Mouse (Mus musculus): Measurements from ENCODE around the gene Olfr1385.
"Not testable (repeated sequence)": the region's sequence is repeated elsewhere in the genome, so short reads cannot be mapped to it uniquely, and the experiment has no call there.

DNA sequence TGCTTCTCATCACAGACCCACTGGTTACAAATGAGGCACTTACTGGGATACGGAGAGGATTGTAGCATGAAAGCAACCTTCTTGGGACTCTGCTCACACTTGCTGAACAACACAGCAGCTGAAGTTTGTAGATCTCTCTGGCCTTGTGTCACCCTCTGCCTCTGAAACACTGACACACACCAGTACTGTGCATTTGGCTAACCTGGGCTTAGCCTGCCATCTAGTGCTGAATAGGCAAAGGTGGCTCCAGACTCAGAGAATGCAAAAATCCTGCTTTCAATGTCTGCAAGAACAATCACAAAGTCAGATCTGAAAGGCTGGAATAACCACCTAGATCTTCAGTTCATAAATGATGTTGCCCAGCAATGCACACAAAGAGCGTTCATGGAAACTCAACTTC lies 47.8 kb downstream of the Olfr1385 start:
- peak; percentile 55; the same call in 1 of the 2 replicates for TF ChIP-seq CTCF (IDR thresholded peaks at IDR 0.05; ENCODE audit: borderline replicate concordance, insufficient read depth, low read length)
- TF ChIP-seq POLR2A (IDR thresholded peaks at IDR 0.05; ENCODE audit: low read depth, low read length) = not testable (repeated sequence)
